Mouse (Mus musculus): Measurements from ENCODE around the gene Mapkap1. TPM values are rescaled to one million over a fixed set of nuclear protein-coding genes. Genes with fewer than 3 reads are reported as not detected.

Gene Mapkap1
- 30.9 and 31.9 TPM in 2 replicates for polyA plus RNA-seq (2015; fragmentation: Nextera tagmentation; extraction: Ambion mirVana)

GRCm38 (mm10) chr2:34406601-34407464, at the start of gene Mapkap1:
TSS of gene Mapkap1 (plus strand) at chr2:34406771.
- peak within 1 kb of the TSS; percentile 92 for H3K9ac ChIP-seq
- ATAC-seq (ENCODE audit: insufficient read depth), result peak; percentile 100
- WGBS (ENCODE audit: insufficient replicate concordance), result under 1% methylated on average over 68 of the region's 68 CpGs
- H3K27ac ChIP-seq (replicated peaks), result peak within 1 kb of the TSS; percentile 84
- H3K4me1 ChIP-seq (replicated peaks), result peaks cover 20% of the 10 kb centered on the region
- no peaks in the 10 kb centered on the region for H3K9me3 ChIP-seq (replicated peaks)
- peak within 1 kb of the TSS; percentile 85 for H3K4me2 ChIP-seq
- H3K36me3 ChIP-seq (replicated peaks), result no peaks in the 10 kb centered on the region
- H3K4me3 ChIP-seq (replicated peaks), result peak within 1 kb of the TSS; percentile 97
- no peaks in the 10 kb centered on the region for H3K27me3 ChIP-seq

GRCm38 (mm10) chr2:34363678-34364077, 42.9 kb upstream of the Mapkap1 start:
- Histone ChIP-seq H3K27ac (replicated peaks) (no peak overlapping the region), H3K9me3 (replicated peaks) (no peaks in the 10 kb centered on the region), H3K4me1 (replicated peaks) (peaks cover 23% of the 10 kb centered on the region), H3K4me2 (no peak overlapping the region), H3K4me3 (replicated peaks) (no peak overlapping the region), H3K9ac (no peak overlapping the region), H3K27me3 (no peaks in the 10 kb centered on the region), H3K36me3 (replicated peaks) (no peaks in the 10 kb centered on the region)
- 5% methylated on average over 1 of the region's 1 CpGs for WGBS (ENCODE audit: insufficient replicate concordance)
- no peak for ATAC-seq (ENCODE audit: insufficient read depth)

GRCm38 (mm10) chr2:34367024-34367423, 39.5 kb upstream of the Mapkap1 start:
- Histone ChIP-seq H3K9ac (no peak overlapping the region), H3K27ac (replicated peaks) (no peak overlapping the region), H3K9me3 (replicated peaks) (no peaks in the 10 kb centered on the region), H3K4me2 (no peak overlapping the region), H3K36me3 (replicated peaks) (no peaks in the 10 kb centered on the region), H3K4me3 (replicated peaks) (no peak overlapping the region), H3K27me3 (peaks cover 11% of the 10 kb centered on the region), H3K4me1 (replicated peaks) (peaks cover 23% of the 10 kb centered on the region)
- ATAC-seq (ENCODE audit: insufficient read depth), result no peak
- WGBS (ENCODE audit: insufficient replicate concordance), result 82% methylated on average over 2 of the region's 2 CpGs

GRCm38 (mm10) chr2:34368396-34368795, 38.2 kb upstream of the Mapkap1 start:
- H3K4me2 ChIP-seq, result peak overlapping the region; percentile 5; the same call in 1 of the 2 replicates
- H3K36me3 ChIP-seq (replicated peaks), result no peaks in the 10 kb centered on the region
- no peaks in the 10 kb centered on the region for H3K9me3 ChIP-seq (replicated peaks)
- H3K27me3 ChIP-seq, result peaks cover 11% of the 10 kb centered on the region
- no peak overlapping the region for H3K9ac ChIP-seq
- no peak for ATAC-seq (ENCODE audit: insufficient read depth)
- H3K27ac ChIP-seq (replicated peaks), result no peak overlapping the region
- H3K4me1 ChIP-seq (replicated peaks), result peaks cover 31% of the 10 kb centered on the region
- H3K4me3 ChIP-seq (replicated peaks), result no peak overlapping the region
- 47% methylated on average over 6 of the region's 6 CpGs for WGBS (ENCODE audit: insufficient replicate concordance)

- no peaks in the 10 kb centered on the region for H3K9me3 ChIP-seq (replicated peaks)
- 40% methylated on average over 7 of the region's 7 CpGs for WGBS (ENCODE audit: insufficient replicate concordance)
- H3K36me3 ChIP-seq (replicated peaks), result no peaks in the 10 kb centered on the region
- H3K9ac ChIP-seq, result peak overlapping the region; percentile 96
- H3K27me3 ChIP-seq, result peaks cover 24% of the 10 kb centered on the region
- H3K27ac ChIP-seq (replicated peaks), result peak overlapping the region; percentile 99; the same call in 1 of the 2 replicates
- ATAC-seq (ENCODE audit: insufficient read depth), result no peak
- peaks cover 36% of the 10 kb centered on the region for H3K4me1 ChIP-seq (replicated peaks)
- peak overlapping the region; percentile 93 for H3K4me2 ChIP-seq
- peak overlapping the region; percentile 92 for H3K4me3 ChIP-seq (replicated peaks)
Measured at GRCm38 (mm10) chr2:34370349-34370724, 36.2 kb upstream of the Mapkap1 start.

GRCm38 (mm10) chr2:34370725-34371440, 35.7 kb upstream of the Mapkap1 start:
- Histone ChIP-seq H3K4me2 (peak overlapping the region; percentile 93), H3K27me3 (peaks cover 27% of the 10 kb centered on the region), H3K9me3 (replicated peaks) (no peaks in the 10 kb centered on the region), H3K36me3 (replicated peaks) (no peaks in the 10 kb centered on the region), H3K9ac (peak overlapping the region; percentile 96), H3K27ac (replicated peaks) (peak overlapping the region; percentile 99), H3K4me3 (replicated peaks) (peak overlapping the region; percentile 92), H3K4me1 (replicated peaks) (peaks cover 36% of the 10 kb centered on the region)
- ATAC-seq (ENCODE audit: insufficient read depth), result no peak
- WGBS (ENCODE audit: insufficient replicate concordance), result under 1% methylated on average over 42 of the region's 42 CpGs

- peak overlapping the region; percentile 96 for H3K9ac ChIP-seq
- ATAC-seq (ENCODE audit: insufficient read depth), result peak; percentile 1; the same call in 1 of the 2 replicates
- H3K27ac ChIP-seq (replicated peaks), result peak overlapping the region; percentile 99
- H3K4me2 ChIP-seq, result peak overlapping the region; percentile 93
- H3K36me3 ChIP-seq (replicated peaks), result no peaks in the 10 kb centered on the region
- no peaks in the 10 kb centered on the region for H3K9me3 ChIP-seq (replicated peaks)
- peaks cover 36% of the 10 kb centered on the region for H3K4me1 ChIP-seq (replicated peaks)
- H3K27me3 ChIP-seq, result peaks cover 32% of the 10 kb centered on the region
- peak overlapping the region; percentile 92 for H3K4me3 ChIP-seq (replicated peaks)
- under 1% methylated on average over 86 of the region's 118 CpGs for WGBS (ENCODE audit: insufficient replicate concordance)
Measured at GRCm38 (mm10) chr2:34371441-34372304, 34.9 kb upstream of the Mapkap1 start.

GRCm38 (mm10) chr2:34372305-34373301, 34.0 kb upstream of the Mapkap1 start, which contains the start of gene Pbx3:
TSS of gene Pbx3 (minus strand) at chr2:34373142.
- peak within 1 kb of the TSS; percentile 99 for H3K27ac ChIP-seq (replicated peaks)
- H3K4me1 ChIP-seq (replicated peaks), result peaks cover 36% of the 10 kb centered on the region
- H3K9me3 ChIP-seq (replicated peaks), result no peaks in the 10 kb centered on the region
- peak within 1 kb of the TSS; percentile 96 for H3K9ac ChIP-seq
- H3K4me3 ChIP-seq (replicated peaks), result peak within 1 kb of the TSS; percentile 92
- H3K4me2 ChIP-seq, result peak within 1 kb of the TSS; percentile 93
- peaks cover 32% of the 10 kb centered on the region for H3K27me3 ChIP-seq
- 1% methylated on average over 95 of the region's 102 CpGs for WGBS (ENCODE audit: insufficient replicate concordance)
- H3K36me3 ChIP-seq (replicated peaks), result no peaks in the 10 kb centered on the region
- peak; percentile 92 for ATAC-seq (ENCODE audit: insufficient read depth)

- peak overlapping the region; percentile 92; the same call in 1 of the 2 replicates for H3K4me3 ChIP-seq (replicated peaks)
- no peak overlapping the region for H3K27ac ChIP-seq (replicated peaks)
- ATAC-seq (ENCODE audit: insufficient read depth), result no peak
- WGBS (ENCODE audit: insufficient replicate concordance), result 47% methylated on average over 3 of the region's 3 CpGs
- no peaks in the 10 kb centered on the region for H3K9me3 ChIP-seq (replicated peaks)
- peak overlapping the region; percentile 93 for H3K4me2 ChIP-seq
- H3K9ac ChIP-seq, result 0 out of 2 replicates have a peak overlapping the region, but pooled peaks have one; percentile 58
- no peaks in the 10 kb centered on the region for H3K36me3 ChIP-seq (replicated peaks)
- peaks cover 32% of the 10 kb centered on the region for H3K27me3 ChIP-seq
- peaks cover 29% of the 10 kb centered on the region for H3K4me1 ChIP-seq (replicated peaks)
Measured at GRCm38 (mm10) chr2:34373886-34374285, 32.7 kb upstream of the Mapkap1 start.
